Comparison of ENCODE assay signal across 11 mouse cellular contexts in the genomic region with DNA sequence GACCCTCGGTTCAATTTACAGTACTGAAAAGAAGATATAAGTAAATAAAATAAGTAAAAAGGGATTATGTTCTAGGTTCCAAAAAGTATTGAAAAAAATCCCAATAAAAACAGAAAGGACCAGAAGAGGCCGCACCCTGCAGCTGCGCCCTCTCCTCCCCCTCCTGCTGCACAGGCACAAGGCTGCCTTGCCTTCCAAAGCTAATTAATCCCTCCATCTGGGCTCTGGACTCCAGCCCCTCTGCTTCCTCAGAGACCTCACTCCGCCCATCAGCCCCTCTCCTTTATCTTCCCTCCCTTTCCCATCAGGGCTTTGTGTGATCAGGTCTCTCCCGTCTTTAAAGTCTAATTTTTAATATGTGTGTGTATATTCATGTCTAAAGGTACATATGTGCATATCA.
DNase-seq lines count a peak whose midpoint lies in the region; ATAC-seq and TF ChIP-seq lines count a peak whose summit lies in the region.
"Had no signal": no experiment of that assay in that cellular context is flagged by ENCODE, and none has a peak within 500 bp of the region (broad histone marks: within the 10 kb centered on the region; RNA-seq: fewer than 3 reads in every experiment).

No protein-coding gene starts in this region.

- H3K9ac ChIP-seq in liver, postnatal 0 days (replicated peaks) = no peak overlapping the region
- H3K9ac ChIP-seq in forebrain, embryonic 12.5 days = no peak overlapping the region
- H3K9ac ChIP-seq in neural tube, embryonic 13.5 days = no peak overlapping the region
- H3K9ac ChIP-seq: heart, embryonic 15.5 days; kidney, embryonic 15.5 days had no signal

- no peak for TF ChIP-seq EP300 in liver, postnatal 0 days (IDR thresholded peaks at IDR 0.05; ENCODE audit: low read depth)

- no peak overlapping the region for H3K4me2 ChIP-seq in liver, postnatal 0 days (ENCODE audit: low read depth, low read length)
- H3K4me2 ChIP-seq in forebrain, embryonic 12.5 days = no peak overlapping the region
- H3K4me2 ChIP-seq in neural tube, embryonic 13.5 days = no peak overlapping the region
- H3K4me2 ChIP-seq: heart, embryonic 15.5 days; kidney, embryonic 15.5 days had no signal

- no peaks in the 10 kb centered on the region for H3K4me1 ChIP-seq in liver, postnatal 0 days (ENCODE audit: insufficient read depth)
- peaks cover 17% of the 10 kb centered on the region for H3K4me1 ChIP-seq in forebrain, embryonic 12.5 days
- H3K4me1 ChIP-seq in neural tube, embryonic 13.5 days (replicated peaks) = peaks cover 9% of the 10 kb centered on the region
- H3K4me1 ChIP-seq: kidney, embryonic 15.5 days had no signal

- H3K27ac ChIP-seq in liver, postnatal 0 days (ENCODE audit: low read depth) = no peak overlapping the region
- no peak overlapping the region for H3K27ac ChIP-seq in forebrain, embryonic 12.5 days
- no peak overlapping the region; the same call in 1 of the 2 replicates for H3K27ac ChIP-seq in neural tube, embryonic 13.5 days (replicated peaks)
- H3K27ac ChIP-seq: heart, embryonic 15.5 days; kidney, embryonic 15.5 days had no signal

- no peaks in the 10 kb centered on the region for H3K9me3 ChIP-seq in liver, postnatal 0 days (ENCODE audit: low read length)
- H3K9me3 ChIP-seq in forebrain, embryonic 12.5 days = no peaks in the 10 kb centered on the region
- no peaks in the 10 kb centered on the region for H3K9me3 ChIP-seq in neural tube, embryonic 13.5 days
- H3K9me3 ChIP-seq: heart, embryonic 15.5 days; kidney, embryonic 15.5 days had no signal

- intact Hi-C loops in heart, postnatal 25 days (cut with DNase I) = no loop called here

- no peak for TF ChIP-seq CTCF in liver, postnatal 0 days (IDR thresholded peaks at IDR 0.05; ENCODE audit: low read depth)

- ATAC-seq in liver, postnatal 0 days = no peak
- peak; percentile 90 for ATAC-seq in forebrain, embryonic 12.5 days (ENCODE audit: low FRiP score)
- peak; percentile 84 for ATAC-seq in neural tube, embryonic 13.5 days (ENCODE audit: low read depth)

- H3K36me3 ChIP-seq in liver, postnatal 0 days (replicated peaks; ENCODE audit: insufficient read depth, low read length) = no peaks in the 10 kb centered on the region
- no peaks in the 10 kb centered on the region for H3K36me3 ChIP-seq in forebrain, embryonic 12.5 days (replicated peaks)
- no peaks in the 10 kb centered on the region for H3K36me3 ChIP-seq in neural tube, embryonic 13.5 days
- H3K36me3 ChIP-seq: heart, embryonic 15.5 days; kidney, embryonic 15.5 days had no signal

- H3K4me3 ChIP-seq in liver, postnatal 0 days (ENCODE audit: low read depth, low read length) = no peak overlapping the region
- H3K4me3 ChIP-seq in forebrain, embryonic 12.5 days (replicated peaks) = no peak overlapping the region
- H3K4me3 ChIP-seq in neural tube, embryonic 13.5 days = no peak overlapping the region
- H3K4me3 ChIP-seq: heart, embryonic 15.5 days; kidney, embryonic 15.5 days had no signal

- no peaks in the 10 kb centered on the region for H3K27me3 ChIP-seq in liver, postnatal 0 days (ENCODE audit: insufficient read depth, low read length)
- no peaks in the 10 kb centered on the region for H3K27me3 ChIP-seq in forebrain, embryonic 12.5 days
- no peaks in the 10 kb centered on the region for H3K27me3 ChIP-seq in neural tube, embryonic 13.5 days
- H3K27me3 ChIP-seq: heart, embryonic 15.5 days; kidney, embryonic 15.5 days had no signal

- whole genome bisulfite sequencing in liver, postnatal 0 days (ENCODE audit: insufficient replicate concordance) = 69% methylated on average over 5 of the region's 5 CpGs
- 18% methylated on average over 5 of the region's 5 CpGs for WGBS in forebrain, embryonic 12.5 days
- WGBS in neural tube, embryonic 13.5 days = 38% methylated on average over 5 of the region's 5 CpGs

- DNase-seq in liver = peak; percentile 5
- no peak for DNase-seq in liver, postnatal 0 days
- peak; percentile 7 for DNase-seq in heart, postnatal 25 days (ENCODE audit: low spot score)
- DNase-seq in layer of hippocampus, adult 9-10 months (ENCODE audit: low spot score) = no peak
- no peak for DNase-seq in testis, postnatal 10 days (ENCODE audit: low spot score)
- DNase-seq in left cerebral cortex, adult 18-20 months (ENCODE audit: low spot score in 2 of 2) = no peak
- DNase-seq: lung, adult 18-20 months had no signal

Comparison
In these comparisons a context has a peak if more than half of its experiments do, and no peak if none do; other contexts are left out.
1. DNase-seq: peak in liver (single experiment) and heart, postnatal 25 days (single experiment); none in liver, postnatal 0 days (single experiment), layer of hippocampus, adult 9-10 months (single experiment), testis, postnatal 10 days (single experiment) and left cerebral cortex, adult 18-20 months (0 of 2).